8 mouse cellular contexts compared by ENCODE assay signal in the genomic region with DNA sequence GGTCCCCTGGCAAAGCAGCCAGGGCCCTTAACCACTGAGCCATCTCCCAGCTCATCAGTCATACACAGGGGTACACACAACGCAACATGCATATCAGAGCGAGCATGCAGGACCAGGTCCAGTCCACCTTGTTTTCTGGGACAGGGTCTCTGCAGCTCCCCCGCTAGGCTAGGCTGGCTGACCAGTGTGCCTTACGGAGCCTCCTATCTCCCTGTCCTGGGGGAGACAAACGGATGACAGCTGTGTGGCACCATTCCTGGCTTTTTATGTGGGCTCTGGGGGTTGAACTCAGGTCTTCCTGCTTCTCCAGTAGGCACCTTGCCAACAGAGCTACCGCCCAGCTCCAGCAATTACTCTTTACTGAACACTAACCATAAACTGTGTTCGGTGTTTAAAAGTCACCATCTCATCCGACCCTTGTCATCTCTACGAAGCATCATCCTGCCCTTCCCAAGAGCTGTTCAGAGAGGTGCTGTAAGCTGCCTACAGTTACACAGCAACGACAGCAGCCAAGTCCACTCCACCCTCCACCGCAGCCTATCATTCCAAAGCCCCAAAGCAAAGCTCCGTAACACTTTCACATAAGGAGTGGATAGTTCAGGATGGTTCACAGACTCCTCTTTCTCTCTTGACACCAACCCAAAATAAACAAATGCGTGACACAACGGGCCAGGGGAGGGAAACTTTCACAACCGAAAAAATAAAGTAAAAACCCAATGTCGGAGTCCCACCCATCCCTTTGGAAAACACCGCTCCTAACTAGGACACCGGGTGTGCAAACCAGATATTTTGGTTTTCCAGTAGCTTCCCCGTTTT. TPM values are rescaled to one million over a fixed set of nuclear protein-coding genes. Genes with fewer than 3 reads are reported as not detected.
DNase-seq lines count a peak whose midpoint lies in the region; ATAC-seq and TF ChIP-seq lines count a peak whose summit lies in the region.

No protein-coding gene starts in this region.

- H3K27ac ChIP-seq in gastrocnemius, adult 2 months, result peak overlapping the region; percentile 92
- no peak overlapping the region for H3K27ac ChIP-seq in testis, adult 2 months (ENCODE audit: control insufficient read depth, insufficient read depth, low read depth, low read length)
- no peak overlapping the region for H3K27ac ChIP-seq in limb, embryonic 15.5 days

- no peak for TF ChIP-seq CTCF in gastrocnemius, adult 2 months (IDR thresholded peaks at IDR 0.05)
- TF ChIP-seq CTCF in testis, adult 2 months (IDR thresholded peaks at IDR 0.05; ENCODE audit: control insufficient read depth, insufficient read depth, insufficient replicate concordance, low read depth, low read length), result no peak

- TF ChIP-seq POLR2A in testis, adult 2 months (IDR thresholded peaks at IDR 0.05; ENCODE audit: control insufficient read depth, low read depth, low read length), result no peak

- peaks cover 6% of the 10 kb centered on the region; the same call in 1 of the 2 replicates for H3K4me1 ChIP-seq in testis, adult 2 months (ENCODE audit: control insufficient read depth, insufficient read depth, low read length)
- H3K4me1 ChIP-seq in limb, embryonic 15.5 days, result peaks cover 56% of the 10 kb centered on the region

- H3K9me3 ChIP-seq in limb, embryonic 15.5 days, result no peaks in the 10 kb centered on the region

- H3K9ac ChIP-seq in limb, embryonic 15.5 days, result no peak overlapping the region

- WGBS in limb, embryonic 15.5 days, result 77% methylated on average over 19 of the region's 19 CpGs

- DNase-seq in gastrocnemius, adult 2 months, result no peak
- DNase-seq in gastrocnemius, postnatal 10 days, result no peak
- DNase-seq in testis, postnatal 14 days (ENCODE audit: low spot score), result no peak
- DNase-seq in embryo, embryonic 9.5 days (ENCODE audit: extremely low spot score), result no peak
- DNase-seq in urinary bladder, postnatal 36 days (ENCODE audit: low spot score in 2 of 2), result no peak

- H3K27me3 ChIP-seq in testis, adult 2 months (ENCODE audit: control insufficient read depth, insufficient read depth, low read length), result no peaks in the 10 kb centered on the region
- H3K27me3 ChIP-seq in limb, embryonic 15.5 days, result no peaks in the 10 kb centered on the region

- H3K36me3 ChIP-seq in testis, adult 2 months (ENCODE audit: control insufficient read depth, insufficient read depth, low read length), result no peaks in the 10 kb centered on the region
- H3K36me3 ChIP-seq in limb, embryonic 15.5 days, result no peaks in the 10 kb centered on the region

- H3K4me2 ChIP-seq in limb, embryonic 15.5 days, result no peak overlapping the region

- peak overlapping the region; percentile 88 for H3K4me3 ChIP-seq in gastrocnemius, adult 2 months
- peak overlapping the region; percentile 11 for H3K4me3 ChIP-seq in testis, adult 2 months (ENCODE audit: control insufficient read depth, low read depth, low read length)
- H3K4me3 ChIP-seq in limb, embryonic 15.5 days, result 0 out of 2 replicates have a peak overlapping the region, but pooled peaks have one; percentile 83

- ATAC-seq in limb, embryonic 15.5 days (ENCODE audit: insufficient number of reproducible peaks, low FRiP score, low TSS enrichment, low read depth), result no peak
- ATAC-seq in frontal cortex, adult (ENCODE audit: low TSS enrichment), result no peak

- intact Hi-C loops in gastrocnemius, adult 2 months (cut with DNase I), result no loop called here

RNA-seq across cellular contexts. Expression of a gene that starts 2.6 kb away (rescaled TPM):
- 1 to 10 TPM; 4.1 to 6.2 TPM for total RNA-seq in gastrocnemius, adult 2 months (2021)
- total RNA-seq in gastrocnemius, postnatal 10 days (2021), result 10 to 100 TPM; 11.9 to 13.4 TPM
- polyA plus RNA-seq in testis, adult 2 months (2012; rRNA removed), result 46.6 and 47.7 TPM in 2 replicates
- polyA plus RNA-seq in limb, embryonic 15.5 days (2015; fragmentation: Nextera tagmentation; extraction: Ambion mirVana), result 34.7 and 37.8 TPM in 2 replicates

RNA-seq across cellular contexts. Expression of a gene that starts 56.0 kb away (rescaled TPM):
- total RNA-seq in gastrocnemius, adult 2 months (2021), result 10 to 100 TPM in 1 of 2 experiments, 1 to 10 TPM in 1; 5.6 to 14.3 TPM
- 1 to 10 TPM; 8.2 to 9.0 TPM for total RNA-seq in gastrocnemius, postnatal 10 days (2021)
- 8.7 and 11.0 TPM in 2 replicates for polyA plus RNA-seq in testis, adult 2 months (2012; rRNA removed)
- polyA plus RNA-seq in limb, embryonic 15.5 days (2015; fragmentation: Nextera tagmentation; extraction: Ambion mirVana), result 12.4 and 17.4 TPM in 2 replicates

Comparison
In these comparisons a context has a peak if more than half of its experiments do, and no peak if none do; other contexts are left out.
1. H3K4me3 ChIP-seq: peak in every context shown above with its lines; median percentile 88 in gastrocnemius, adult 2 months; 83 in limb, embryonic 15.5 days; 11 in testis, adult 2 months.